Comparison of ENCODE assay signal across 12 mouse cellular contexts in genomic region chr3:152152483-152152804, GRCm38 (mm10). TPM values are rescaled to one million over a fixed set of nuclear protein-coding genes. Genes with fewer than 3 reads are reported as not detected.
A peak's percentile ranks its signal among the peaks of the same experiment; 100 is the strongest.
DNase-seq lines count a peak whose midpoint lies in the region; ATAC-seq lines count a peak whose summit lies in the region.
"Had no signal": no experiment of that assay in that cellular context is flagged by ENCODE, and none has a peak within 500 bp of the region (broad histone marks: within the 10 kb centered on the region; RNA-seq: fewer than 3 reads in every experiment).

No protein-coding gene starts in this region.

- no peak overlapping the region for H3K27ac ChIP-seq in kidney, embryonic 15.5 days
- H3K27ac ChIP-seq in liver, embryonic 12.5 days, result peak overlapping the region; percentile 83
- H3K27ac ChIP-seq in stomach, embryonic 14.5 days (ENCODE audit: low read length), result no peak overlapping the region
- H3K27ac ChIP-seq: embryonic facial prominence, embryonic 15.5 days; hindbrain, embryonic 15.5 days; layer of hippocampus, adult 2 months; macrophage had no signal

- 95% methylated on average over 1 of the region's 1 CpGs for WGBS in kidney, embryonic 15.5 days
- WGBS in liver, embryonic 12.5 days (ENCODE audit: insufficient replicate concordance), result 47% methylated on average over 1 of the region's 1 CpGs
- WGBS in stomach, embryonic 14.5 days, result 94% methylated on average over 1 of the region's 1 CpGs

- H3K4me3 ChIP-seq in kidney, embryonic 15.5 days (replicated peaks), result no peak overlapping the region
- H3K4me3 ChIP-seq in liver, embryonic 12.5 days, result peak overlapping the region; percentile 44
- H3K4me3 ChIP-seq in stomach, embryonic 14.5 days (ENCODE audit: low read depth, low read length), result no peak overlapping the region
- H3K4me3 ChIP-seq: embryonic facial prominence, embryonic 15.5 days; layer of hippocampus, adult 2 months had no signal

- no peak overlapping the region for H3K4me2 ChIP-seq in kidney, embryonic 15.5 days
- peak overlapping the region; percentile 71 for H3K4me2 ChIP-seq in liver, embryonic 12.5 days
- H3K4me2 ChIP-seq in stomach, embryonic 14.5 days (replicated peaks; ENCODE audit: low read depth, low read length), result no peak overlapping the region

- no peaks in the 10 kb centered on the region for H3K36me3 ChIP-seq in kidney, embryonic 15.5 days
- H3K36me3 ChIP-seq in liver, embryonic 12.5 days, result no peaks in the 10 kb centered on the region
- no peaks in the 10 kb centered on the region for H3K36me3 ChIP-seq in stomach, embryonic 14.5 days (ENCODE audit: control insufficient read depth, insufficient read depth, low read length)
- H3K36me3 ChIP-seq: embryonic facial prominence, embryonic 15.5 days; hindbrain, embryonic 15.5 days had no signal

- H3K4me1 ChIP-seq in kidney, embryonic 15.5 days, result peaks cover 36% of the 10 kb centered on the region
- H3K4me1 ChIP-seq in liver, embryonic 12.5 days, result peaks cover 59% of the 10 kb centered on the region
- no peaks in the 10 kb centered on the region for H3K4me1 ChIP-seq in stomach, embryonic 14.5 days (ENCODE audit: control insufficient read depth, insufficient read depth, low read length)

- DNase-seq in kidney, postnatal 36 days, result no peak
- DNase-seq in layer of hippocampus, adult 11-12 months (ENCODE audit: low spot score), result no peak
- no peak for DNase-seq in left cerebral cortex, postnatal 14 days (ENCODE audit: low spot score in 2 of 2)
- DNase-seq: cerebellum, adult 11-12 months had no signal

- ATAC-seq in kidney, embryonic 15.5 days (replicated peaks; ENCODE audit: low FRiP score), result peak; percentile 33
- peak; percentile 92 for ATAC-seq in erythroblast, adult 5-6 weeks (replicated peaks; ENCODE audit: low FRiP score, poor library complexity, severe bottlenecking)
- ATAC-seq in liver, embryonic 12.5 days, result peak; percentile 98
- peak; percentile 62; the same call in 1 of the 2 replicates for ATAC-seq in stomach, embryonic 14.5 days (ENCODE audit: insufficient number of reproducible peaks, insufficient read depth, low FRiP score, low read depth)

- intact Hi-C loops in left cerebral cortex, postnatal 14 days (cut with DNase I), result no loop called here

- H3K9me3 ChIP-seq in kidney, embryonic 15.5 days (replicated peaks), result no peaks in the 10 kb centered on the region
- no peaks in the 10 kb centered on the region for H3K9me3 ChIP-seq in liver, embryonic 12.5 days (replicated peaks)
- no peaks in the 10 kb centered on the region for H3K9me3 ChIP-seq in stomach, embryonic 14.5 days (ENCODE audit: control insufficient read depth, low read depth, low read length)
- H3K9me3 ChIP-seq: embryonic facial prominence, embryonic 15.5 days; hindbrain, embryonic 15.5 days had no signal

- no peaks in the 10 kb centered on the region for H3K27me3 ChIP-seq in kidney, embryonic 15.5 days
- H3K27me3 ChIP-seq in liver, embryonic 12.5 days (replicated peaks), result 0 out of 2 replicates have a peak, but pooled peaks cover 5% of the 10 kb centered on the region
- no peaks in the 10 kb centered on the region for H3K27me3 ChIP-seq in stomach, embryonic 14.5 days (ENCODE audit: control insufficient read depth, insufficient read depth, low read length)
- H3K27me3 ChIP-seq: embryonic facial prominence, embryonic 15.5 days; hindbrain, embryonic 15.5 days had no signal

- no peak overlapping the region for H3K9ac ChIP-seq in kidney, embryonic 15.5 days
- peak overlapping the region; percentile 32; the same call in 1 of the 2 replicates for H3K9ac ChIP-seq in liver, embryonic 12.5 days
- H3K9ac ChIP-seq in stomach, embryonic 14.5 days (replicated peaks; ENCODE audit: low read depth, low read length), result no peak overlapping the region
- H3K9ac ChIP-seq: embryonic facial prominence, embryonic 15.5 days; hindbrain, embryonic 15.5 days had no signal

RNA-seq across cellular contexts. Expression of gene Gipc2, which starts 13.6 kb away (rescaled TPM):
- 25.4 and 30.4 TPM in 2 replicates for polyA plus RNA-seq in kidney, embryonic 15.5 days (2015; fragmentation: Nextera tagmentation; extraction: Ambion mirVana)
- total RNA-seq in erythroblast, adult 5-6 weeks (2015; ENCODE audit: low replicate concordance), result not detected in 2 replicates
- 2.4 and 4.7 TPM in 2 replicates for total RNA-seq in erythroblast, adult 5-6 weeks (2017; ENCODE audit: low replicate concordance)
- polyA plus RNA-seq in liver, embryonic 12.5 days (2016; fragmentation: Nextera tagmentation; extraction: Ambion mirVana), result 11.3 and 12.3 TPM in 2 replicates
- 43.8 and 51.8 TPM in 2 replicates for polyA plus RNA-seq in stomach, embryonic 14.5 days (2014; fragmentation: Nextera tagmentation; extraction: Ambion mirVana)
- total RNA-seq in left cerebral cortex, postnatal 14 days (2021), result 1 to 10 TPM; 3.1 to 4.1 TPM
- polyA plus RNA-seq: macrophage had no signal

RNA-seq across cellular contexts. Expression of gene Dnajb4, which starts 57.7 kb away (rescaled TPM):
- 30.9 and 31.1 TPM in 2 replicates for polyA plus RNA-seq in kidney, embryonic 15.5 days (2015; fragmentation: Nextera tagmentation; extraction: Ambion mirVana)
- total RNA-seq in erythroblast, adult 5-6 weeks (2015; ENCODE audit: low replicate concordance), result 166 and 217 TPM in 2 replicates
- 316 and 353 TPM in 2 replicates for total RNA-seq in erythroblast, adult 5-6 weeks (2017; ENCODE audit: low replicate concordance)
- 35.7 and 36.3 TPM in 2 replicates for polyA plus RNA-seq in liver, embryonic 12.5 days (2016; fragmentation: Nextera tagmentation; extraction: Ambion mirVana)
- polyA plus RNA-seq in stomach, embryonic 14.5 days (2014; fragmentation: Nextera tagmentation; extraction: Ambion mirVana), result 30.3 and 31.4 TPM in 2 replicates
- total RNA-seq in left cerebral cortex, postnatal 14 days (2021), result 10 to 100 TPM; 59.0 to 60.4 TPM

RNA-seq across cellular contexts. Expression of gene Fubp1, which starts 57.8 kb away (rescaled TPM):
- polyA plus RNA-seq in kidney, embryonic 15.5 days (2015; fragmentation: Nextera tagmentation; extraction: Ambion mirVana), result 301 and 315 TPM in 2 replicates
- 48.9 and 97.6 TPM in 2 replicates for total RNA-seq in erythroblast, adult 5-6 weeks (2015; ENCODE audit: low replicate concordance)
- 108 and 142 TPM in 2 replicates for total RNA-seq in erythroblast, adult 5-6 weeks (2017; ENCODE audit: low replicate concordance)
- polyA plus RNA-seq in liver, embryonic 12.5 days (2016; fragmentation: Nextera tagmentation; extraction: Ambion mirVana), result 143 and 144 TPM in 2 replicates
- polyA plus RNA-seq in stomach, embryonic 14.5 days (2014; fragmentation: Nextera tagmentation; extraction: Ambion mirVana), result 252 and 265 TPM in 2 replicates
- total RNA-seq in left cerebral cortex, postnatal 14 days (2021), result 100 to 1,000 TPM; 106 to 112 TPM

Comparison
In these comparisons a context has a peak if more than half of its experiments do, and no peak if none do; other contexts are left out.
1. ATAC-seq: peak in every context shown above with its lines; median percentile 98 in liver, embryonic 12.5 days; 92 in erythroblast, adult 5-6 weeks; 62 in stomach, embryonic 14.5 days; 33 in kidney, embryonic 15.5 days.